Mouse (Mus musculus): Measurements from ENCODE around the gene Creb3l2.
"Not testable (repeated sequence)": the region's sequence is repeated elsewhere in the genome, so short reads cannot be mapped to it uniquely, and the experiment has no call there.

Gene Creb3l2

GRCm38 (mm10) chr6:37442041-37442667, at the start of gene Creb3l2:
Creb3l2 (minus strand) TSS chr6:37442146.
- peak; percentile 100 for DNase-seq

DNA sequence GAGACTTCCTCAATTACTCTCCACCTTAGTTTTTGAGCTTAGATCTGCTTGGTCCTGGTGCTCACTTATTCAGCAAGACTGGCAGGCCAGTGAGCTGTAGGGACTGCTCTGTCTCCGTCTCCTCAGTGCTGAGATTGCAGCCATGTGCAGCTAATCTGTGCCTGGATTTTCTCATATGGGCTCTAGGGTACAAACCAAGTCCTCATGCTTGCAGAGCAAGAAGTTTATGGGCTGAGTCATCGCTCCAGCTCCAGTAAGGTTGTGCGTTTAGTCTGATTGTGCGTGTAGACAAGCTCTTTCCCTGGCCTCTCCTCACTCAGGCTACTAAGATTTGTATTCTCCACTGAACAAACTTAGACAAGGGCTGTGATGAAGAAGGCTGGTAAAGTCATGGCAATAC, 44.6 kb upstream of the Creb3l2 start:
- DNase-seq: no peak

DNA sequence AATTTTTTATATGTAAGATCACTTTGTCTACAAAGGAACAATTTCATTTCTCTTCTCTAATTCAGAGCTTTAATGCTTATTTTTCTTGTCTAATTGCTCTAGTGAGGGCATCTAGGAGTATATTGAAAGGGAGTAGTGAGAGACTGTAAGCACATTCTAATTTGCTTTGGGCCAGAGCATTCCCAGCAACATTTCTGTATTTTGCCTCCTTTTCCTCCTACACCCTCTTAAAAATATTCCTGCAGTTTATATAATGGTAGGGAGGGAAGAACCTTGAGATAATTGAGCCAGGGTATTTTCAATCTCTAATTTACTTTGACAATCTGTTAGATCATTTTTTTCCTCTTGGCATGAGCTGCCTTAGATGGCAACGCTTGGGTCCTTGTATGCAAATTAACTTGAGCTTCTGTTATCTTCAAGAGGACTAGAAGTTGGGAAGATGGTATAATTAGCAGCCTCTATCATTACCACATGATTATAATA, 42.7 kb upstream of the Creb3l2 start:
- no peak for DNase-seq

GRCm38 (mm10) chr6:37483262-37483661, 41.3 kb upstream of the Creb3l2 start:
- DNase-seq: no peak

- DNase-seq: no peak
Measured at GRCm38 (mm10) chr6:37481147-37481546, 39.2 kb upstream of the Creb3l2 start.

GRCm38 (mm10) chr6:37480008-37480407, 38.1 kb upstream of the Creb3l2 start:
- DNase-seq: no peak

- DNase-seq: no peak
Measured at GRCm38 (mm10) chr6:37478481-37478880, 36.5 kb upstream of the Creb3l2 start.

GRCm38 (mm10) chr6:37473674-37474342, 31.9 kb upstream of the Creb3l2 start:
- no peak for DNase-seq

GRCm38 (mm10) chr6:37470216-37470615, 28.3 kb upstream of the Creb3l2 start:
- no peak for DNase-seq

DNA sequence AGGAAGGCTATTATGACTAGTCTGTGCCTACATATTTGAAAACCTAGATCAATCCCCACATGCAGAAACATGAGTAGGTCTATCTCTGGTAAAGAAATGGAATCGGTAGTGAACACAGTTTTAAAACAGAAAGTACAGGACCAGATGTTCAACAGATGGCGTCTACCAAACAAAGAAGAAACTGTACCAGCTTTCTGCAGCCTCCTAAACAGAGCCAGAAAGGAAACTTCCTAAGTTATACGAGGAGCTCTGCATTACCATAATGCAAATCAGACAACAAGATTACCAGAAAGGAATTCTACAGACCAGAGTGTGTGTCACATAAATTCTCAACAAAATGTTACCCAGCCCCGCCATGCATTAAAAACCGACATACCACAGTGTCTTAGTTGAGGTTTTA, 23.9 kb upstream of the Creb3l2 start:
- DNase-seq: no peak

DNA sequence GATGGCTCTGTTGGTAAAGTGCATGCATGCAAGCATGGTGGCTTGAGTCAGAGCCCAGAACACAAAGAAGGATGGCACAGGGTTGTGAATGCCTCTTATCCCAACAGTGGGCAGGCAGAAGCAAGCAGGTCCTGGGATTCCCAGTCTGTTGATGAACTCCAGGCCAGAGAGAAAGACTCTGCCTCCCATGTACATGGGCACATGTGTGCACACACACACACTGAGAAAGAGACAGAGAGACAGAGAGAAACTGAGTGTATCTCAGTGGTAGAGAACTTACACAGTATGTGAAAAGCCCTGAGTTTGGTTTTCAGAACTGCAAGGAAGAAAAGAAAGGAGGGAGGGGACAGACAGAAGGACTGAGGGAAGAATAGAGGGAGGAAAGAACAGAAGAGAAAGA, 23.4 kb upstream of the Creb3l2 start:
- no peak for DNase-seq

- peak; percentile 31 for DNase-seq
Measured at GRCm38 (mm10) chr6:37464585-37464984, 22.6 kb upstream of the Creb3l2 start.

DNA sequence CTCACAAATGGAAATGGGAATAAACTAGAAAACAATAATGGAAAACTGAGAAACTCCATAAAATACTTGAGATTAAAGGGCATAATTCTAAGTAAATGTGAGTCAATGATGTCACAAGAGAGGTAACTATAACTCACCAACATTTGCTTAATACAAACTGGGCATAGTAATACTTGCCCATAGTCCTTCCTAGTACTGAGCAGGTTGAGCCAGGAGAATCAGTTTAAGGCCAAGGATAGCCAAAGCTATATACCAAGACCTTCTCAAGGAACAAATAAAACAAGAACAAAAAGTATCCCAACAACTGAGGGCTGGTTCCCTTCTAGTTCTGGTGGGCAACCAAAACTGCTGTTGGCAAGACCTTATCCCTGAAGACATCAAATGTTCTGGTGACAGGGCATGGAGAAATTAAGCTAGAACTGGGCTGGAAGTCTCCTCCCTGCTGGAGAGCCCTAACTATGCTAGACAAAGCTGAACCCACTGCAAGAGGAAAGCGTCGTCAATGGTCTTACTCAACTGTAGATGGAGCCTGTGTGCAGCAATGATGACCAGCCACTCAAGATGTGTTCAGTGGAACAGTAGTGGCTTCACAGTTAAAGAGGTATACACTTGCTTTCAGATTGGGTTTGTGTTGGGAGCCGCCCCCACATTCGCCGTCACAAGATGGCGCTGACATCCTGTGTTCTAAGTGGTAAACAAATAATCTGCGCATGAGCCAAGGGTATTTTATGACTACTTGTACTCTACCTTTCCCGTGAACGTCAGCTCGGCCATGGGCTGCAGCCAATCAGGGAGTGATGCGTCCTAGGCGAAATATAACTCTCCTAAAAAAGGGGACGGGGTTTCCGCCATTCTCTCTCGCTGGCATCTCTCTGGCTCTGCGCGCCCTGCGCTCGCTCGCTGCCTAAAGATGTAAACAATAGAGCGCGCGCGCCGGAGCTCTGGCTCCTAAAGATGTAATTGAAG, 21.9 kb upstream of the Creb3l2 start:
- peak; percentile 91 for DNase-seq

GRCm38 (mm10) chr6:37460681-37461080, 18.7 kb upstream of the Creb3l2 start:
- no peak for DNase-seq

DNA sequence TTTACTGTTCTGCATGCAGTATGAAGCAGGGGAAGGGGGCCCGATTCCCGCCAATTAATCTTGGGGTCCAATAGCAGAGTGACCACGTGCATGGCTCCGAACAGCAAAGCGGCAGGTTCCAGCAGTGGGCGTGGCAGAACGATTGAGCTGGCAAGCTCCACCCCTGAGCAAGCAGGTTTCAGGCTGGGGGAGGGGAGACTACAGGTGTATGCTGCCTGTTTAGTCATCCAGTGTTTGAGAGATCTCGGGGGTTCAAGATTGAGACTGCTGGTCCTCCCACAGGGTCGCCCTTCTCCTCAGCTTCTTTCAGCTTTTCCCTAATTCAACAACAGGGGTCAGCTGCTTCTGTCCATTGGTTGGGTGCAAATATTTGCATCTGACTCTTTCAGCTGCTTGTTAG, 17.7 kb upstream of the Creb3l2 start:
- DNase-seq: not testable (repeated sequence)

GRCm38 (mm10) chr6:37457990-37458655, 16.2 kb upstream of the Creb3l2 start:
- DNase-seq: no peak

DNA sequence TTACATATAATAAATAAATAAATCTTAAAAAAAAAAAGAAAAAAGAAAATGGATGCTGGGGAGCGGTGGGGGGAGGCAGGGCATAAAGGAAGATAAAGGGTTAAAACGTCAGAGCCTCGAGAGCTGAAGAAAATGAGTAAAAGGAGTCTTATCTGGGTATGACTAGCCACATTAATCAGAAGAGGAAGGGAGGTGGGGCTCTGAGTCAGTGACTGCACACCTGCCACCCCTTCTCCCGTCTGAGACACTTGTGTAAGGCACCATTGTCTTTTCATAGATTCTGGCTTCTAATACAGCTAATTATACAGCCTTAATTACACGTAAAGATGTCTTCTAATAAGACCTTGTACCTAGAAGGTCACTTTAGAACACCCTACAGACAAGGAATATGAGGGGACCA, 13.6 kb upstream of the Creb3l2 start:
- no peak for DNase-seq

DNA sequence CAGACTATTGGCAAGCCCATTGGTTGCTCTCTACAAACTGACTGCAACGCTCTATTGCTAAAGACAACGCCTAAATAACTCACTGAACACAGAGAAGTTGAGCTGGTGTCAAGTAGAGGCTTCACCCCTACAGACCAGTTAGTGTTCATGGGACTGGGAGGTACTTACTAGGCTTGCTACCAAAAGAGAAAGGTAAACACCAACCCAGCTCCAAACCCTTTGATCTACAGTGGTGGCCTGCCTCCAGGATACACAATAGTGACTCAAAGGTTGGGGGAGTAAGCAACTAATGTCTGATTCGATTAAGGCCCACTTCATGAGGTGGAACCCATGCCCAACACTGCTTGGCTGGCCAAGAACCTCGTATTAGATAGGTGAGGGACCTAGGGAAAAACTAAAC, 11.1 kb upstream of the Creb3l2 start:
- DNase-seq: no peak

DNA sequence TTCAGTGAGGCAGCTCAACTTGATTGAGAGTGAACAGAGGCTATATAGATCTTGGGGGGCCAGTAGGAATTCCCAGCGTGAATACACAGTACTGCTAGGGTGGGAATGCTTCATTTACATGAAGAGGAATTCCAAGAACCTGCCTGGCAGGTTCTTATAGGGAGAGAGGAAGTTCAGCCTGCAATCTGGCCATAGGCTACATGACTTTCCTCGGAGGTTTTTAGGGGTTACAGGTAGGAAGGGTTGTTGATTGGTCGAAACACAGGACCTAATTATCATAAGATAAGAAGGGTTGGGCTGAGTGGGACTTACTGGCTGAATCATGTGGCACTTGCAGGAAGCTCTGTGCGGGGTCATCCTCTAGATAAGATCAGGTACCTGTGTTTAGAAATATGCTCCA, 9.7 kb upstream of the Creb3l2 start:
- no peak for DNase-seq

DNA sequence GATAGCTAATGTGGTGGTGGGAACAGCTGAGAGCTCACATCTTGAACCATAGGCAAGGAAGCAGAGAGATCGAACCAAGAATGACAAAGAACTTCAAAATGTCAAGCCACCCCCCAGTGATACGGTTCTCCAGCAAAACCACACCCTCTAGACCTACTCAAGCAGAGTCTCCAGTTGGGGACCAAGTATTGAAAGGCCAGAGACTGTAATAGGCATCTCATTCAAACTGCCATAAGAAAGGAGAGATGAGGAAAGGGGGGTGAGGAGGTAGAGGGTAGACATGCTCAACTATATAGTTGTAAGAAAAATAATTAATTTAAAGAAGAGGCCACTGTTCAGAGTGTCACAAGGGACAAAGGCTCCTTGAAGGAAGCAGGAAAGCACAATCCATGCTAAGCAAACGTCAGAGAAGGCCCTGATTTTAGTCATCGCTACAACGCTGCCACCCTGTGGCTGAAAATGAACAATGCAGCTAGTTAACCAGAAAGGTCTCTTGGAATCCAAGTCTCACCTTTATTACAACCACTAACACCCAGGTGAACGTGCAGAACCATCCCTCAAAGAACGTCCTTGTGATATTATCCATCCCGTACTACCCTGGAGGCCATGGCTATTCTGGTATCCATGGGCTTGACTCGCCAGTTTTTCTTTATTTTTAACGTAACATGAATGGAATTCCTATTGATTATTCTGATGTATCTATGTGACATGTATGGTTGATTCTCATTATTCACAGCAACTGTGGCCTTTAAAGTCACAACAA, 5.9 kb upstream of the Creb3l2 start:
- peak; percentile 80 for DNase-seq

DNA sequence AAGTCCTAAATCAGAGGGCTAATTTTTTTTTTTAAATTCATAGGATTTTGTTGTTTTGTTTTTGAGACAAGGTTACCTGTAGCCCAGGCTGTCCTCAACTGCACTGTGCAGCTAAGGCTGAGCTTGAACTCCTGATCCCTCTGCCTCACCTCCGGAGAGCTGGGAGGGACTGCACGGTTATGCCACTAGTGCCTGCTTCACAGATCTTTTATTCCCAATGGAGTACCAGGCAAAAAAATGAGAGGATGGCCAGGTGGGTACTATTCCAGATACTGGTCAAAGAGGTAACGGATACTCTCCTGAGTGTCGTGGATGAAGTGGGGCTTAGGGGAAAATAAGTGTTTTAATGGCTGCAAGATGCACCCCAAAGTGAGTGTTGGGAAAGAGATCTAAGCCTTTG, 835 bp upstream of the Creb3l2 start:
- DNase-seq: no peak

Measured in retina, postnatal 1 day (tissue).